Mouse (Mus musculus): ENCODE results near the gene Olfr683. TPM values are rescaled to one million over a fixed set of nuclear protein-coding genes. Genes with fewer than 3 reads are reported as not detected.
"Not testable (repeated sequence)": the region's sequence is repeated elsewhere in the genome, so short reads cannot be mapped to it uniquely, and the experiment has no call there.

Olfr683 gene
- not detected for total RNA-seq (2021)

- intact Hi-C loops (cut with DNase I): no loop called here
- no peak for DNase-seq
Observed at GRCm38 (mm10) chr7:105146912-105147311, at the start of gene Olfr683. Gene Olfr683 (minus strand): TSS chr7:105147012.

GRCm38 (mm10) chr7:105185912-105186311, 39.1 kb upstream of the Olfr683 start, which contains the start of gene Olfr685:
Gene Olfr685 (minus strand): TSS chr7:105186012.
- DNase-seq: no peak
- intact Hi-C loops (cut with DNase I): no loop called here

- DNase-seq: peak; percentile 4 to 5
- intact Hi-C loops (cut with DNase I): loop anchor here (1.0 to 5.0 kb wide), 4 partner anchors 57 to 344 kb away; no protein-coding TSS in a partner anchor
Observed at GRCm38 (mm10) chr7:105170773-105171172, 24.0 kb upstream of the Olfr683 start.

GRCm38 (mm10) chr7:105163553-105163952, 16.7 kb upstream of the Olfr683 start, which contains the start of gene Olfr684:
Gene Olfr684 (minus strand): TSS chr7:105163653.
- intact Hi-C loops (cut with DNase I): no loop called here
- no peak for DNase-seq

GRCm38 (mm10) chr7:105141275-105141674, 5.5 kb downstream of the Olfr683 start:
- intact Hi-C loops (cut with DNase I): no loop called here
- no peak for DNase-seq

GRCm38 (mm10) chr7:105116536-105116935, 30.3 kb downstream of the Olfr683 start, which contains the start of gene Olfr681:
Gene Olfr681 (plus strand): TSS chr7:105116836.
- no peak for DNase-seq
- intact Hi-C loops (cut with DNase I): no loop called here

GRCm38 (mm10) chr7:105092717-105093116, 54.1 kb downstream of the Olfr683 start, which contains the start of gene Olfr680-ps1:
Gene Olfr680-ps1 (minus strand): TSS chr7:105092817.
- intact Hi-C loops (cut with DNase I); DNase-seq: not testable (repeated sequence)

Other genes starting within 250 kb of the Olfr683 start
- not detected for gene Olfr667, start 225.5 kb downstream of the Olfr683 start, total RNA-seq (2021)
- gene Olfr668, start 219.0 kb downstream of the Olfr683 start, total RNA-seq (2021): not detected
- gene Olfr669, start 212.8 kb downstream of the Olfr683 start, total RNA-seq (2021): not detected
- not detected for gene Olfr670, start 184.4 kb downstream of the Olfr683 start, total RNA-seq (2021)
- not detected for gene Olfr671, start 167.9 kb downstream of the Olfr683 start, total RNA-seq (2021)
- not detected for gene Olfr672, start 145.0 kb downstream of the Olfr683 start, total RNA-seq (2021)
- not detected for gene Olfr675, start 118.6 kb downstream of the Olfr683 start, total RNA-seq (2021)
- gene Olfr676, start 114.3 kb downstream of the Olfr683 start, total RNA-seq (2021): not detected
- not detected for gene Olfr677, start 95.6 kb downstream of the Olfr683 start, total RNA-seq (2021)
- gene Olfr678, start 82.5 kb downstream of the Olfr683 start, total RNA-seq (2021): not detected
- not detected for gene Olfr679, start 65.8 kb downstream of the Olfr683 start, total RNA-seq (2021)
- not detected for gene Olfr680-ps1, start 54.2 kb downstream of the Olfr683 start, total RNA-seq (2021)
- gene Olfr681, start 30.2 kb downstream of the Olfr683 start, total RNA-seq (2021): not detected
- not detected for gene Olfr684, start 16.6 kb upstream of the Olfr683 start, total RNA-seq (2021)
- not detected for gene Olfr685, start 39.0 kb upstream of the Olfr683 start, total RNA-seq (2021)
- gene Olfr686, start 60.5 kb upstream of the Olfr683 start, total RNA-seq (2021): not detected
- not detected for gene Olfr688, start 141.1 kb upstream of the Olfr683 start, total RNA-seq (2021)
- not detected for gene Olfr689, start 164.2 kb upstream of the Olfr683 start, total RNA-seq (2021)
- not detected for gene Olfr690, start 187.1 kb upstream of the Olfr683 start, total RNA-seq (2021)
- under 1 TPM in 1 of 2 experiments, not detected in 1; 0.11 TPM for gene Olfr691, start 195.3 kb upstream of the Olfr683 start, total RNA-seq (2021)
- gene Olfr692, start 221.2 kb upstream of the Olfr683 start, total RNA-seq (2021): not detected
- not detected for gene Gm5901, start 228.0 kb upstream of the Olfr683 start, total RNA-seq (2021)